Mouse (Mus musculus) lung, embryonic 14.5 days (tissue): ENCODE measurements around the gene Gm9639. TPM values are rescaled to one million over a fixed set of nuclear protein-coding genes. Genes with fewer than 3 reads are reported as not detected.
"Not testable (repeated sequence)": the region's sequence is repeated elsewhere in the genome, so short reads cannot be mapped to it uniquely, and the experiment has no call there.

Experiments used
- ATAC-seq: fragments of 200-750 bp; cut with Nextera tagmentation; 2 replicates; pipeline ENCODE4 v1.8.0; 2017; ENCODE audit warnings: mild to moderate bottlenecking, moderate TSS enrichment, moderate library complexity; ENCODE audit not compliant: insufficient read depth
- DNase-seq: peaks from one replicate; pipeline ENCODE4 v3.0.0-alpha.2; 2015
- H3K27ac ChIP-seq: fragments of 300-500 bp; sonication (generic); 2 replicates; pipeline ENCODE4 v1.5.1; 2014; ENCODE audit warnings: low read depth, mild to moderate bottlenecking, moderate library complexity
- H3K27me3 ChIP-seq: fragments of 300-500 bp; sonication (generic); 2 replicates; pipeline ENCODE4 v1.6.1; 2014; ENCODE audit warnings: low read length, control low read depth; ENCODE audit not compliant: insufficient read depth
- H3K36me3 ChIP-seq: fragments of 300-500 bp; sonication (generic); 2 replicates; pipeline ENCODE4 v1.6.1; 2014; ENCODE audit warnings: control low read depth; ENCODE audit not compliant: insufficient read depth
- H3K4me1 ChIP-seq: fragments of 300-500 bp; sonication (generic); 2 replicates; pipeline ENCODE4 v1.6.1; 2014; ENCODE audit warnings: antibody characterized with exemption, control low read depth; ENCODE audit not compliant: insufficient read depth
- H3K4me2 ChIP-seq: fragments of 300-500 bp; sonication (generic); 2 replicates; pipeline ENCODE4 v1.6.1; 2014; ENCODE audit warnings: mild to moderate bottlenecking
- H3K4me3 ChIP-seq: fragments of 300-500 bp; sonication (generic); 2 replicates; pipeline ENCODE4 v1.5.1; 2014; ENCODE audit warnings: low read depth, low read length
- H3K9ac ChIP-seq: fragments of 300-500 bp; sonication (generic); 2 replicates; pipeline ENCODE4 v1.6.1; 2014
- H3K9me3 ChIP-seq: fragments of 300-500 bp; sonication (generic); 2 replicates; pipeline ENCODE4 v1.6.1; 2016; ENCODE audit warnings: low read depth, low read length, control low read depth
- CTCF ChIP-seq: IDR thresholded peaks from 2 replicates; pipeline ENCODE4 v1.5.1; 2016; ENCODE audit warnings: antibody characterized with exemption, low read depth
- WGBS: fragments of 180-500 bp; shearing (Covaris S2); extraction: QIAGEN DNeasy Blood & Tissue Kit; methylation state at CpG from one replicate; pipeline ENCODE4 v1.1.7; 2014; 5-methylcytosine and 5-hydroxymethylcytosine counted together
- polyA plus RNA-seq: library from polyadenylated mRNA; unstranded; fragments of >200 nt; fragmentation: Nextera tagmentation; extraction: Ambion mirVana; gene quantifications from 2 replicates; pipeline ENCODE4 v1.2.1, GENCODE M21; 2014

The Gm9639 gene
- polyA plus RNA-seq, 1 experiment from 2014 or later: not detected

GRCm38 (mm10) chr10:77772142-77772541, 22.7 kb downstream of the Gm9639 start:
- H3K36me3 ChIP-seq, ATAC-seq, H3K27me3 ChIP-seq, H3K9me3 ChIP-seq, H3K9ac ChIP-seq, DNase-seq, H3K4me3 ChIP-seq, H3K4me1 ChIP-seq, H3K27ac ChIP-seq, H3K4me2 ChIP-seq: not testable (repeated sequence)
- 71% methylated on average over 1 of the region's 3 CpGs for WGBS

- not testable (repeated sequence) for DNase-seq, H3K27me3 ChIP-seq, H3K36me3 ChIP-seq, ATAC-seq, H3K4me1 ChIP-seq, H3K9ac ChIP-seq, H3K27ac ChIP-seq, H3K4me3 ChIP-seq, H3K4me2 ChIP-seq, H3K9me3 ChIP-seq
- 50% methylated on average over 1 of the region's 1 CpGs for WGBS
These were observed 23.7 kb downstream of the Gm9639 start, which contains the start of gene Gm3238 for GRCm38 (mm10) chr10:77771225-77771624. Gene Gm3238 (minus strand): TSS chr10:77771325.

- Histone ChIP-seq H3K27me3 (no peaks in the 10 kb centered on the region), H3K4me2 (no peak overlapping the region), H3K4me1 (no peaks in the 10 kb centered on the region), H3K27ac (no peak overlapping the region), H3K9ac (no peak overlapping the region), H3K9me3 (no peaks in the 10 kb centered on the region), H3K36me3 (no peaks in the 10 kb centered on the region), H3K4me3 (no peak overlapping the region)
- whole genome bisulfite sequencing: 64% methylated on average over 1 of the region's 1 CpGs
- DNase-seq: no peak
- ATAC-seq: no peak
- no peak for TF ChIP-seq CTCF
These were observed 25.1 kb downstream of the Gm9639 start for GRCm38 (mm10) chr10:77769727-77770126.

GRCm38 (mm10) chr10:77759582-77759981, 35.3 kb downstream of the Gm9639 start, which contains the start of gene Gm3233:
Gene Gm3233 (minus strand): TSS chr10:77759682.
- not testable (repeated sequence) for H3K27ac ChIP-seq, DNase-seq, H3K4me1 ChIP-seq, H3K27me3 ChIP-seq, H3K9me3 ChIP-seq, ATAC-seq, H3K4me3 ChIP-seq, H3K4me2 ChIP-seq, H3K9ac ChIP-seq, H3K36me3 ChIP-seq
- no CpG with 5 or more reads among the region's 1 CpGs for WGBS

GRCm38 (mm10) chr10:77753448-77753847, 41.4 kb downstream of the Gm9639 start:
- no peaks in the 10 kb centered on the region for H3K9me3 ChIP-seq
- no peaks in the 10 kb centered on the region for H3K27me3 ChIP-seq
- H3K4me1 ChIP-seq: no peaks in the 10 kb centered on the region
- TF ChIP-seq CTCF: no peak
- ATAC-seq (no peak), DNase-seq (peak; percentile 10)
- H3K4me3 ChIP-seq: no peak overlapping the region
- H3K27ac ChIP-seq: no peak overlapping the region
- no peak overlapping the region for H3K9ac ChIP-seq
- H3K36me3 ChIP-seq: no peaks in the 10 kb centered on the region
- no peak overlapping the region for H3K4me2 ChIP-seq

- not testable (repeated sequence) for ATAC-seq, H3K27ac ChIP-seq, H3K4me1 ChIP-seq, H3K27me3 ChIP-seq, H3K4me3 ChIP-seq, H3K9me3 ChIP-seq, H3K4me2 ChIP-seq, H3K36me3 ChIP-seq, H3K9ac ChIP-seq
- TF ChIP-seq CTCF: 0 out of 2 replicates have a peak, but pooled peaks have one; percentile 14
- peak; percentile 21 for DNase-seq
- 47% methylated on average over 3 of the region's 3 CpGs for WGBS
These were observed 42.6 kb downstream of the Gm9639 start for GRCm38 (mm10) chr10:77752312-77752711.

- not testable (repeated sequence) for H3K9ac ChIP-seq, DNase-seq, H3K9me3 ChIP-seq, H3K4me3 ChIP-seq, H3K4me2 ChIP-seq, ATAC-seq, H3K27ac ChIP-seq, H3K36me3 ChIP-seq, H3K27me3 ChIP-seq, H3K4me1 ChIP-seq
- WGBS: 67% methylated on average over 1 of the region's 1 CpGs
These were observed 43.6 kb downstream of the Gm9639 start, which contains the start of gene Gm9736 for GRCm38 (mm10) chr10:77751254-77751653. Gene Gm9736 (minus strand): TSS chr10:77751354.

- not testable (repeated sequence) for H3K4me3 ChIP-seq, H3K27me3 ChIP-seq, H3K36me3 ChIP-seq, H3K4me1 ChIP-seq, ATAC-seq, DNase-seq, H3K9ac ChIP-seq, H3K4me2 ChIP-seq, H3K27ac ChIP-seq, H3K9me3 ChIP-seq
- 75% methylated on average over 1 of the region's 1 CpGs for WGBS
These were observed 44.2 kb downstream of the Gm9639 start for GRCm38 (mm10) chr10:77750686-77751085.

Other genes with a start within 250 kb of the Gm9639 start
- gene Pttg1ip, start 213.4 kb downstream of the Gm9639 start, polyA plus RNA-seq: 109 and 112 TPM in 2 replicates
- gene Sumo3, start 189.0 kb downstream of the Gm9639 start, polyA plus RNA-seq: 329 and 337 TPM in 2 replicates
- gene Gm49325, start 188.9 kb downstream of the Gm9639 start, polyA plus RNA-seq: 3.0 and 3.5 TPM in 2 replicates
- 47.9 and 50.9 TPM in 2 replicates for gene Ube2g2, start 172.8 kb downstream of the Gm9639 start, polyA plus RNA-seq
- 0.11 and 0.22 TPM in 2 replicates for gene Tspear, start 108.5 kb downstream of the Gm9639 start, polyA plus RNA-seq
- gene Gm19402, start 104.3 kb downstream of the Gm9639 start, polyA plus RNA-seq: not detected in 2 replicates
- not detected in 2 replicates for gene Gm9508, start 97.8 kb downstream of the Gm9639 start, polyA plus RNA-seq
- gene Gm10272, start 88.5 kb downstream of the Gm9639 start, polyA plus RNA-seq: not detected in 2 replicates
- gene Gm10024, start 83.6 kb downstream of the Gm9639 start, polyA plus RNA-seq: not detected in 2 replicates
- not detected in 2 replicates for gene Gm10142, start 79.3 kb downstream of the Gm9639 start, polyA plus RNA-seq
- gene Krtap12-1, start 74.5 kb downstream of the Gm9639 start, polyA plus RNA-seq: not detected in 2 replicates
- gene Gm10100, start 68.6 kb downstream of the Gm9639 start, polyA plus RNA-seq: not detected in 2 replicates
- gene Gm18596, start 52.4 kb downstream of the Gm9639 start, polyA plus RNA-seq: not detected in 2 replicates
- not detected in 2 replicates for gene Gm9736, start 43.7 kb downstream of the Gm9639 start, polyA plus RNA-seq
- gene Gm3233, start 35.4 kb downstream of the Gm9639 start, polyA plus RNA-seq: not detected in 2 replicates
- gene Gm3238, start 23.8 kb downstream of the Gm9639 start, polyA plus RNA-seq: not detected in 2 replicates
- not detected in 2 replicates for gene Gm7138, start 18.1 kb downstream of the Gm9639 start, polyA plus RNA-seq
- gene Gm3250, start 12.5 kb downstream of the Gm9639 start, polyA plus RNA-seq: not detected in 2 replicates
- not detected in 2 replicates for gene Gm7137, start 6.9 kb downstream of the Gm9639 start, polyA plus RNA-seq
- not detected in 2 replicates for gene Gm19668, start 4.1 kb upstream of the Gm9639 start, polyA plus RNA-seq
- gene Gm9507, start 16.8 kb upstream of the Gm9639 start, polyA plus RNA-seq: not detected in 2 replicates
- gene Gm2696, start 19.6 kb upstream of the Gm9639 start, polyA plus RNA-seq: not detected in 2 replicates
- not detected in 2 replicates for gene Krtap10-4, start 32.0 kb upstream of the Gm9639 start, polyA plus RNA-seq
- gene Krtap10-10, start 40.9 kb upstream of the Gm9639 start, polyA plus RNA-seq: not detected in 2 replicates
- not detected in 2 replicates for gene Gm36176, start 51.7 kb upstream of the Gm9639 start, polyA plus RNA-seq
- not detected in 2 replicates for gene Gm10318, start 57.8 kb upstream of the Gm9639 start, polyA plus RNA-seq
- gene Gm3285, start 66.9 kb upstream of the Gm9639 start, polyA plus RNA-seq: not detected in 2 replicates
- 3.4 and 4.2 TPM in 2 replicates for gene Lrrc3, start 107.5 kb upstream of the Gm9639 start, polyA plus RNA-seq
- 0.09 and 0.63 TPM in 2 replicates for gene Trpm2, start 175.5 kb upstream of the Gm9639 start, polyA plus RNA-seq
- 24.6 and 28.1 TPM in 2 replicates for gene 1810043G02Rik, start 183.4 kb upstream of the Gm9639 start, polyA plus RNA-seq
- 141 and 160 TPM in 2 replicates for gene Pfkl, start 215.0 kb upstream of the Gm9639 start, polyA plus RNA-seq
- gene Dnmt3l, start 246.9 kb upstream of the Gm9639 start, polyA plus RNA-seq: 1.4 TPM in 2 replicates
- gene Aire, start 248.5 kb upstream of the Gm9639 start, polyA plus RNA-seq: 0.95 and 1.5 TPM in 2 replicates